11 mouse cellular contexts compared by ENCODE assay signal in the genomic region with DNA sequence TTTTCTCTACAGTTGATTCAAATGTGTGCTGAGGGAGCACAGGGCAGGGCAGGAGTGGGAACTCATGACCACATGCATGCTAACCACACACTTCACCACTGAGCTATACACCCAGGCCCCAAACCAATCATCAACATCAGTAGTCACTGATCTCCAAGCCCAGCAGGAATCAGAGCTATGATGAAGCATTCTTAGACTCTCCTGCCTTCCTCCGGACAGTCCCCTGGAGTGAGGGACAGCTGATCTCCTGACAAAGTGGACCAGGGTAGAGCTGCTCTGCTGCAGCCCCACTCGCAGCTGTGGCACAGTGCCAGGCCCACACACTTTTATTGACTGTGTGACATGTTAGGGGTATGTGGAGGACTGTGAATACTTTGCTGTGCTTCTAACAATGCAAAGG. TPM values are rescaled to one million over a fixed set of nuclear protein-coding genes. Genes with fewer than 3 reads are reported as not detected.
A peak's percentile ranks its signal among the peaks of the same experiment; 100 is the strongest.
DNase-seq lines count a peak whose midpoint lies in the region; ATAC-seq and TF ChIP-seq lines count a peak whose summit lies in the region.
"Not testable (repeated sequence)": the region's sequence is repeated elsewhere in the genome, so short reads cannot be mapped to it uniquely, and the experiment has no call there.
"Had no signal": no experiment of that assay in that cellular context is flagged by ENCODE, and none has a peak within 500 bp of the region (broad histone marks: within the 10 kb centered on the region; RNA-seq: fewer than 3 reads in every experiment).

No protein-coding gene starts in this region.

- not testable (repeated sequence) for TF ChIP-seq CTCF in forebrain, postnatal 0 days (IDR thresholded peaks at IDR 0.05; ENCODE audit: low read depth); lung, embryonic 14.5 days (IDR thresholded peaks at IDR 0.05; ENCODE audit: low read depth)

- peak; percentile 52 for DNase-seq in cerebellum, adult 11-12 months
- DNase-seq in embryonic facial prominence, embryonic 14.5 days (ENCODE audit: low spot score); forebrain, postnatal 0 days; hindbrain, embryonic 14.5 days (ENCODE audit: low spot score); limb, embryonic 11.5 days (ENCODE audit: low spot score); lung, embryonic 14.5 days: not testable (repeated sequence)

- not testable (repeated sequence) for H3K4me3 ChIP-seq in embryonic facial prominence, embryonic 14.5 days (ENCODE audit: low read depth, low read length); forebrain, postnatal 0 days (ENCODE audit: low read depth, low read length); limb, embryonic 11.5 days (ENCODE audit: low read depth, low read length); lung, embryonic 14.5 days (ENCODE audit: low read depth, low read length)
- H3K4me3 ChIP-seq in hindbrain, embryonic 14.5 days (replicated peaks; ENCODE audit: low read length) = peak overlapping the region; percentile 25
- H3K4me3 ChIP-seq in midbrain, embryonic 15.5 days = peak overlapping the region; percentile 31
- H3K4me3 ChIP-seq in stomach, embryonic 15.5 days (replicated peaks) = 0 out of 2 replicates have a peak overlapping the region, but pooled peaks have one; percentile 12

- H3K27me3 ChIP-seq in embryonic facial prominence, embryonic 14.5 days (replicated peaks; ENCODE audit: control insufficient read depth, insufficient read depth, low read length); forebrain, postnatal 0 days (ENCODE audit: insufficient read depth, low read length); hindbrain, embryonic 14.5 days (ENCODE audit: control insufficient read depth, insufficient read depth, low read length); limb, embryonic 11.5 days (ENCODE audit: control insufficient read depth, insufficient read depth, low read length); lung, embryonic 14.5 days (ENCODE audit: insufficient read depth, low read length); midbrain, embryonic 15.5 days (replicated peaks); stomach, embryonic 15.5 days (replicated peaks): not testable (repeated sequence)

- not testable (repeated sequence) for ATAC-seq in embryonic facial prominence, embryonic 14.5 days (ENCODE audit: low read depth); forebrain, postnatal 0 days; hindbrain, embryonic 14.5 days (ENCODE audit: low FRiP score); limb, embryonic 11.5 days (ENCODE audit: insufficient number of reproducible peaks, low FRiP score, low TSS enrichment, low read depth); lung, embryonic 14.5 days (ENCODE audit: insufficient read depth); midbrain, embryonic 15.5 days (replicated peaks); stomach, embryonic 15.5 days (ENCODE audit: insufficient read depth, low FRiP score, low read depth)

- H3K9me3 ChIP-seq in embryonic facial prominence, embryonic 14.5 days (ENCODE audit: control insufficient read depth, low read length); forebrain, postnatal 0 days (ENCODE audit: low read length); hindbrain, embryonic 14.5 days (ENCODE audit: control insufficient read depth, low read length); limb, embryonic 11.5 days (ENCODE audit: control insufficient read depth, low read length); lung, embryonic 14.5 days (ENCODE audit: low read depth, low read length); midbrain, embryonic 15.5 days; stomach, embryonic 15.5 days: not testable (repeated sequence)

- H3K4me1 ChIP-seq in embryonic facial prominence, embryonic 14.5 days (ENCODE audit: control insufficient read depth, insufficient read depth, low read length) = peaks cover 12% of the 10 kb centered on the region
- peaks cover 16% of the 10 kb centered on the region for H3K4me1 ChIP-seq in forebrain, postnatal 0 days (ENCODE audit: insufficient read depth)
- H3K4me1 ChIP-seq in hindbrain, embryonic 14.5 days (replicated peaks; ENCODE audit: control insufficient read depth, insufficient read depth, low read length) = peaks cover 10% of the 10 kb centered on the region
- not testable (repeated sequence) for H3K4me1 ChIP-seq in limb, embryonic 11.5 days (ENCODE audit: control insufficient read depth, insufficient read depth, low read length); lung, embryonic 14.5 days (ENCODE audit: insufficient read depth); stomach, embryonic 15.5 days
- peaks cover 29% of the 10 kb centered on the region for H3K4me1 ChIP-seq in midbrain, embryonic 15.5 days

- peak overlapping the region; percentile 33; the same call in 1 of the 2 replicates for H3K4me2 ChIP-seq in embryonic facial prominence, embryonic 14.5 days (ENCODE audit: low read depth, low read length)
- H3K4me2 ChIP-seq in forebrain, postnatal 0 days (ENCODE audit: low read depth) = peak overlapping the region; percentile 40
- H3K4me2 ChIP-seq in hindbrain, embryonic 14.5 days (replicated peaks) = peak overlapping the region; percentile 52
- peak overlapping the region; percentile 25; the same call in 1 of the 2 replicates for H3K4me2 ChIP-seq in limb, embryonic 11.5 days (ENCODE audit: low read depth, severe bottlenecking)
- H3K4me2 ChIP-seq in lung, embryonic 14.5 days = peak overlapping the region; percentile 44; the same call in 1 of the 2 replicates
- H3K4me2 ChIP-seq in midbrain, embryonic 15.5 days = peak overlapping the region; percentile 53
- H3K4me2 ChIP-seq in stomach, embryonic 15.5 days = 0 out of 2 replicates have a peak overlapping the region, but pooled peaks have one; percentile 16

- H3K36me3 ChIP-seq in embryonic facial prominence, embryonic 14.5 days (ENCODE audit: control insufficient read depth, insufficient read depth, low read length) = peaks cover 23% of the 10 kb centered on the region
- H3K36me3 ChIP-seq in forebrain, postnatal 0 days (ENCODE audit: insufficient read depth) = peaks cover 16% of the 10 kb centered on the region; the same call in 1 of the 2 replicates
- peaks cover 25% of the 10 kb centered on the region for H3K36me3 ChIP-seq in hindbrain, embryonic 14.5 days (replicated peaks; ENCODE audit: control insufficient read depth, insufficient read depth)
- not testable (repeated sequence) for H3K36me3 ChIP-seq in limb, embryonic 11.5 days (ENCODE audit: control insufficient read depth, insufficient read depth, low read length); midbrain, embryonic 15.5 days (replicated peaks); stomach, embryonic 15.5 days
- peaks cover 17% of the 10 kb centered on the region for H3K36me3 ChIP-seq in lung, embryonic 14.5 days (ENCODE audit: insufficient read depth)

- H3K27ac ChIP-seq in embryonic facial prominence, embryonic 14.5 days (replicated peaks; ENCODE audit: low read depth, low read length); forebrain, postnatal 0 days (ENCODE audit: low read depth, low read length); hindbrain, embryonic 14.5 days; limb, embryonic 11.5 days (replicated peaks; ENCODE audit: low read depth, low read length); lung, embryonic 14.5 days (ENCODE audit: low read depth); midbrain, embryonic 15.5 days; stomach, embryonic 15.5 days: not testable (repeated sequence)

- not testable (repeated sequence) for H3K9ac ChIP-seq in embryonic facial prominence, embryonic 14.5 days (ENCODE audit: low read depth, low read length); forebrain, postnatal 0 days; hindbrain, embryonic 14.5 days; limb, embryonic 11.5 days (ENCODE audit: low read length); lung, embryonic 14.5 days; midbrain, embryonic 15.5 days; stomach, embryonic 15.5 days

- 43% methylated on average over 1 of the region's 2 CpGs for WGBS in embryonic facial prominence, embryonic 14.5 days
- 13% methylated on average over 1 of the region's 2 CpGs for WGBS in forebrain, postnatal 0 days
- 0% methylated on average over 1 of the region's 2 CpGs for whole genome bisulfite sequencing in hindbrain, embryonic 14.5 days
- WGBS in limb, embryonic 11.5 days = 29% methylated on average over 1 of the region's 2 CpGs
- 0% methylated on average over 1 of the region's 2 CpGs for WGBS in lung, embryonic 14.5 days
- 3% methylated on average over 2 of the region's 2 CpGs for WGBS in midbrain, embryonic 15.5 days
- 44% methylated on average over 1 of the region's 2 CpGs for WGBS in stomach, embryonic 15.5 days

RNA-seq across cellular contexts. Expression of a gene that starts 1.2 kb away (rescaled TPM):
- 85.8 and 98.2 TPM in 2 replicates for polyA plus RNA-seq in embryonic facial prominence, embryonic 14.5 days (2014; fragmentation: Nextera tagmentation; extraction: Ambion mirVana)
- total RNA-seq in forebrain, postnatal 0 days (2014; rRNA removed) = 228 and 260 TPM in 2 replicates
- polyA plus RNA-seq in forebrain, postnatal 0 days (2015; fragmentation: Nextera tagmentation; extraction: Ambion mirVana) = 268 and 278 TPM in 2 replicates
- polyA plus RNA-seq in hindbrain, embryonic 14.5 days (2014; fragmentation: Nextera tagmentation; extraction: Ambion mirVana) = 216 and 283 TPM in 2 replicates
- 236 and 271 TPM in 2 replicates for polyA plus RNA-seq in limb, embryonic 11.5 days (2014; fragmentation: Nextera tagmentation; extraction: Ambion mirVana)
- 93.7 and 98.2 TPM in 2 replicates for polyA plus RNA-seq in lung, embryonic 14.5 days (2014; fragmentation: Nextera tagmentation; extraction: Ambion mirVana)
- 346 and 354 TPM in 2 replicates for polyA plus RNA-seq in midbrain, embryonic 15.5 days (2015; fragmentation: Nextera tagmentation; extraction: Ambion mirVana)
- polyA plus RNA-seq in stomach, embryonic 15.5 days (2015; fragmentation: Nextera tagmentation; extraction: Ambion mirVana) = 146 and 154 TPM in 2 replicates

RNA-seq across cellular contexts. Expression of a gene that starts 19.0 kb away (rescaled TPM):
- polyA plus RNA-seq in embryonic facial prominence, embryonic 14.5 days (2014; fragmentation: Nextera tagmentation; extraction: Ambion mirVana) = 0.80 and 0.88 TPM in 2 replicates
- total RNA-seq in forebrain, postnatal 0 days (2014; rRNA removed) = 1.3 and 1.5 TPM in 2 replicates
- polyA plus RNA-seq in forebrain, postnatal 0 days (2015; fragmentation: Nextera tagmentation; extraction: Ambion mirVana) = 0.21 and 0.85 TPM in 2 replicates
- polyA plus RNA-seq in hindbrain, embryonic 14.5 days (2014; fragmentation: Nextera tagmentation; extraction: Ambion mirVana) = 0.52 and 1.1 TPM in 2 replicates
- 0.68 and 0.88 TPM in 2 replicates for polyA plus RNA-seq in limb, embryonic 11.5 days (2014; fragmentation: Nextera tagmentation; extraction: Ambion mirVana)
- polyA plus RNA-seq in lung, embryonic 14.5 days (2014; fragmentation: Nextera tagmentation; extraction: Ambion mirVana) = 0.67 and 0.69 TPM in 2 replicates
- polyA plus RNA-seq in midbrain, embryonic 15.5 days (2015; fragmentation: Nextera tagmentation; extraction: Ambion mirVana) = 1.2 and 1.9 TPM in 2 replicates
- polyA plus RNA-seq in stomach, embryonic 15.5 days (2015; fragmentation: Nextera tagmentation; extraction: Ambion mirVana) = 1.2 and 1.6 TPM in 2 replicates
- total RNA-seq: gastrocnemius, adult 2 months; heart, adult 2 months; heart, postnatal 10 days had no signal

RNA-seq across cellular contexts. Expression of a gene that starts 34.6 kb away (rescaled TPM):
- 118 and 121 TPM in 2 replicates for polyA plus RNA-seq in embryonic facial prominence, embryonic 14.5 days (2014; fragmentation: Nextera tagmentation; extraction: Ambion mirVana)
- total RNA-seq in forebrain, postnatal 0 days (2014; rRNA removed) = 111 and 116 TPM in 2 replicates
- polyA plus RNA-seq in forebrain, postnatal 0 days (2015; fragmentation: Nextera tagmentation; extraction: Ambion mirVana) = 148 and 157 TPM in 2 replicates
- 120 and 123 TPM in 2 replicates for polyA plus RNA-seq in hindbrain, embryonic 14.5 days (2014; fragmentation: Nextera tagmentation; extraction: Ambion mirVana)
- 155 and 160 TPM in 2 replicates for polyA plus RNA-seq in limb, embryonic 11.5 days (2014; fragmentation: Nextera tagmentation; extraction: Ambion mirVana)
- polyA plus RNA-seq in lung, embryonic 14.5 days (2014; fragmentation: Nextera tagmentation; extraction: Ambion mirVana) = 136 TPM in 2 replicates
- 132 and 134 TPM in 2 replicates for polyA plus RNA-seq in midbrain, embryonic 15.5 days (2015; fragmentation: Nextera tagmentation; extraction: Ambion mirVana)
- 119 and 122 TPM in 2 replicates for polyA plus RNA-seq in stomach, embryonic 15.5 days (2015; fragmentation: Nextera tagmentation; extraction: Ambion mirVana)

RNA-seq across cellular contexts. Expression of a gene that starts 43.2 kb away (rescaled TPM):
- polyA plus RNA-seq in embryonic facial prominence, embryonic 14.5 days (2014; fragmentation: Nextera tagmentation; extraction: Ambion mirVana) = 118 and 123 TPM in 2 replicates
- 45.7 and 56.9 TPM in 2 replicates for total RNA-seq in forebrain, postnatal 0 days (2014; rRNA removed)
- polyA plus RNA-seq in forebrain, postnatal 0 days (2015; fragmentation: Nextera tagmentation; extraction: Ambion mirVana) = 86.5 and 104 TPM in 2 replicates
- 112 and 138 TPM in 2 replicates for polyA plus RNA-seq in hindbrain, embryonic 14.5 days (2014; fragmentation: Nextera tagmentation; extraction: Ambion mirVana)
- 195 and 199 TPM in 2 replicates for polyA plus RNA-seq in limb, embryonic 11.5 days (2014; fragmentation: Nextera tagmentation; extraction: Ambion mirVana)
- polyA plus RNA-seq in lung, embryonic 14.5 days (2014; fragmentation: Nextera tagmentation; extraction: Ambion mirVana) = 150 and 151 TPM in 2 replicates
- polyA plus RNA-seq in midbrain, embryonic 15.5 days (2015; fragmentation: Nextera tagmentation; extraction: Ambion mirVana) = 113 and 129 TPM in 2 replicates
- polyA plus RNA-seq in stomach, embryonic 15.5 days (2015; fragmentation: Nextera tagmentation; extraction: Ambion mirVana) = 147 and 163 TPM in 2 replicates

RNA-seq across cellular contexts. Expression of a gene that starts 43.9 kb away (rescaled TPM):
- polyA plus RNA-seq in embryonic facial prominence, embryonic 14.5 days (2014; fragmentation: Nextera tagmentation; extraction: Ambion mirVana) = 408 and 423 TPM in 2 replicates
- 409 and 432 TPM in 2 replicates for total RNA-seq in forebrain, postnatal 0 days (2014; rRNA removed)
- 375 and 418 TPM in 2 replicates for polyA plus RNA-seq in forebrain, postnatal 0 days (2015; fragmentation: Nextera tagmentation; extraction: Ambion mirVana)
- polyA plus RNA-seq in hindbrain, embryonic 14.5 days (2014; fragmentation: Nextera tagmentation; extraction: Ambion mirVana) = 392 and 417 TPM in 2 replicates
- 578 and 600 TPM in 2 replicates for polyA plus RNA-seq in limb, embryonic 11.5 days (2014; fragmentation: Nextera tagmentation; extraction: Ambion mirVana)
- polyA plus RNA-seq in lung, embryonic 14.5 days (2014; fragmentation: Nextera tagmentation; extraction: Ambion mirVana) = 469 and 508 TPM in 2 replicates
- 325 and 344 TPM in 2 replicates for polyA plus RNA-seq in midbrain, embryonic 15.5 days (2015; fragmentation: Nextera tagmentation; extraction: Ambion mirVana)
- polyA plus RNA-seq in stomach, embryonic 15.5 days (2015; fragmentation: Nextera tagmentation; extraction: Ambion mirVana) = 369 and 399 TPM in 2 replicates
